Mouse (Mus musculus) small intestine, adult 2 months (tissue): ENCODE measurements around the gene Slx4ip. TPM values are rescaled to one million over a fixed set of nuclear protein-coding genes. Genes with fewer than 3 reads are reported as not detected.

ENCODE experiments used
- H3K27ac ChIP-seq: fragments of 200-500 bp; 2 replicates; pipeline ENCODE4 v1.5.1; 2012; ENCODE audit warnings: low read depth, low read length, control low read depth, inconsistent platforms; ENCODE audit not compliant: insufficient read depth
- H3K27me3 ChIP-seq: fragments of 200-500 bp; 2 replicates; pipeline ENCODE4 v1.6.1; 2012; ENCODE audit warnings: mild to moderate bottlenecking, moderate library complexity, low read length, inconsistent platforms; ENCODE audit not compliant: control insufficient read depth, insufficient read depth
- H3K36me3 ChIP-seq: fragments of 200-500 bp; 2 replicates; pipeline ENCODE4 v1.6.1; 2012; ENCODE audit warnings: mild to moderate bottlenecking, low read length, control low read depth, inconsistent platforms; ENCODE audit not compliant: control insufficient read depth, insufficient read depth
- H3K4me1 ChIP-seq: fragments of 200-500 bp; 2 replicates; pipeline ENCODE4 v1.6.1; 2012; ENCODE audit warnings: low read length, inconsistent platforms, mixed read lengths; ENCODE audit not compliant: control insufficient read depth, insufficient read depth, insufficient read length
- H3K4me3 ChIP-seq: fragments of 200-500 bp; 2 replicates; pipeline ENCODE4 v1.5.1; 2012; ENCODE audit warnings: low read depth, mild to moderate bottlenecking, control low read depth, inconsistent platforms, low read length, moderate library complexity
- CTCF ChIP-seq: fragments of 200-500 bp; IDR thresholded peaks from 2 replicates; pipeline ENCODE4 v1.5.1; 2012; ENCODE audit warnings: low read depth, mild to moderate bottlenecking, control low read depth, inconsistent platforms, low read length, moderate library complexity, mixed read lengths; ENCODE audit not compliant: insufficient replicate concordance, insufficient read length; ENCODE audit errors: extremely low read depth
- POLR2A ChIP-seq: fragments of 200-500 bp; IDR thresholded peaks from 2 replicates; pipeline ENCODE4 v1.6.1; 2012; ENCODE audit warnings: low read depth, mild to moderate bottlenecking, control low read depth, inconsistent platforms, low read length, moderate library complexity
- whole genome bisulfite sequencing: fragments of 180-500 bp; shearing (Covaris S2); methylation state at CpG from one replicate; pipeline ENCODE4 v1.1.7; 2018; 5-methylcytosine and 5-hydroxymethylcytosine counted together
- polyA plus RNA-seq: library from polyadenylated mRNA; depleted of rRNA; stranded (reverse); fragments of >200 nt; gene quantifications from 2 replicates; pipeline ENCODE4 v1.2.3, GENCODE M21; 2012

Gene Slx4ip
- polyA plus RNA-seq, 1 experiment, result 0.32 TPM

DNA sequence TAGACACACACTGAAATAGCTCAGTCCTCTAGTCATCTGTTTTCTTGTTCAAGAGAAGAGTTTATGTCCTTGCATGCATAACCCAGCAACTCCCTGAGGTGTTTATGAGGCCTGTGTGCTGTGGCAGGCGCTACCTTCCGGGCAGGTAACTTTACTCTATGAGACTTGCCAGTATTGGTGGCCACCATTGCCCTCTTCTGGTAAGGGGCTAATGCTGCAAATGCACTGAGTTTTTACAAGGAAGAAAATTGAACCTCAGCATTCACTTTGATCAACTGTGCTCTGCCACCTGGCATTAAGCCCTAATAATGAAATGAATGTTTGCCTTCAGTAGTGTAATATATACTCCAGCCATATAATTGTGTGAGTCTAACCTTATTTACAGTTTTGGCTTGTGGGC lies 92.9 kb downstream of the Slx4ip start:
- Histone ChIP-seq H3K27me3 (no peaks in the 10 kb centered on the region), H3K4me3 (no peak overlapping the region), H3K4me1 (no peaks in the 10 kb centered on the region), H3K27ac (no peak overlapping the region), H3K36me3 (no peaks in the 10 kb centered on the region)
- WGBS, result 94% methylated on average over 2 of the region's 2 CpGs
- no peak for TF ChIP-seq POLR2A
- no peak for TF ChIP-seq CTCF

DNA sequence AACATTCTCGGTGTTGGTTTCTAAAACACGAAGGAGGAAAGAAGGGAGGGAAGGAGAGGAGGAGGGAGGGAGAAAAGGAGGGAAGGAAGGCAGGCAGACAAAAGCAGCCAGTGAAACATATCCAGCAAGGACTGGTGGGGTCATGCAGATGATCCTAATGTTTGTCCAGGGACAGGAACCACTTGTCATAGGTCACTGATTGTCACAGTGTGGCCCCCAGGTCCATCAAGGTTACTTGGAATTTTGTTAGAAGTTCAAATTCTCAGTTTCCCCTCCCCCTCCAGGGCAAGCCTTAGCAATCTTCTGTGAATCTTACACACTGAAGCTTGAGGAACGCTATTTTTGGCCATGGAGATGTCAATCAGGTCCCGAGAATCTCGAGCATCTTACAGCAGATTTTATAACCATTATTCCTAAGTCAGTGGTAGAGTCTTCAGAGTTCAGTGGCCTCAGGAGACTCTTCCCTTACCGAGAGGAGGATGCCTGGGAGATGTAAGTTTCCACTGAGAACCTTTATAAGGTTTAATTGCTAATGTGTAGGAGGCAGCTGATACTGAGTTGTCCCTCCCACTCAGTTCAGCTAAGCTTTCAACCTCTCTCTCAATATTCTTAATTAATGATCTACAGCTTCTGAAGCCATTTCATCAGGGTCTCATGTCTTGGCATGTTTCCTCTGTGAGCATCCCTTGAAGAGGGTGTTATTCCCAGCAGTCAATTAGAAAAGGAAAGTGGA lies 95.1 kb downstream of the Slx4ip start:
- WGBS, result 74% methylated on average over 6 of the region's 6 CpGs
- TF ChIP-seq POLR2A (no peak), CTCF (no peak)

DNA sequence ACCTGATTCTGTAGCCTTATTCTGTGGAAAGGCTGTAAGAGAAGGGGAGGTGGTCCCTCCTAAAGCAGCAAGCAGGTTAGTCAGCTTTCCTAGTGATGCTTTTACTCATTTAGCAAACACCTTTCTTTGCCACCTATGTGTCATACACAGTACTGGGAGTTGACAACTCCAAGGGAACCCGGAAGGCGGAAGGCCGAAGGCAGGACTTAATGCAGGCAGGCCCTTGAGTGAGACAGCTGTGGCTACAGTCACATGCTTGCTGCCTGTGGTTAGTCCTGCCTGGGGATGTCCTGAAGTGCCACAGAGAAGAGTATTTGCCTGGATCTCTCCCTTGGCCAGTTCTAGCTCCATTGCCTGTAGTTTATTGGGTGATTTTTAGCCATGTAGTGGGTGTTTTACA lies 102.1 kb downstream of the Slx4ip start:
- H3K27ac ChIP-seq, result no peak overlapping the region
- TF ChIP-seq POLR2A (no peak), CTCF (no peak)
- no peaks in the 10 kb centered on the region for H3K36me3 ChIP-seq
- no peaks in the 10 kb centered on the region for H3K27me3 ChIP-seq
- WGBS, result 93% methylated on average over 3 of the region's 3 CpGs
- no peaks in the 10 kb centered on the region for H3K4me1 ChIP-seq
- H3K4me3 ChIP-seq, result no peak overlapping the region

More for the DNA sequence above, 95.1 kb downstream of the Slx4ip start:
- H3K36me3 ChIP-seq, result no peaks in the 10 kb centered on the region
- no peak overlapping the region for H3K4me3 ChIP-seq
- no peak overlapping the region for H3K27ac ChIP-seq
- no peaks in the 10 kb centered on the region for H3K27me3 ChIP-seq
- H3K4me1 ChIP-seq, result no peaks in the 10 kb centered on the region

DNA sequence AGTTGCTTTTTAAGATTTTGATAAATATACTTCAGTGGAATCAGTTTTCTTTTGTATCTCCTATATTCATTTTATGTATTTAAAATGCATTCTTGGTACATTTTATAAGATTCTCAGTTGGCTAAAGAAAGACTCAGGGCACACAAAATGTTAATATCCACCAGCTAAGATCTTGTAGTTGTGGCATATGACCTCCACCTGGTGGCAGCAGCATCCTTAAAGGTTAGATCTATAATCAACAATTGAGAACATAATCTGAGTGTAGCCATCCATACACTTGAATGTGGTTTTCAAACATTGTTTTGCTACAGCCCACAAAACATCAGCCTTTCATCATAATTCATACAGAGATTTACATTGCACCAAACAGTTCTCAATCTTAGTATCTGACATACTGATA lies 106.1 kb downstream of the Slx4ip start:
- TF ChIP-seq CTCF, result no peak
- Histone ChIP-seq H3K4me1 (no peaks in the 10 kb centered on the region), H3K36me3 (no peaks in the 10 kb centered on the region), H3K4me3 (no peak overlapping the region), H3K27ac (no peak overlapping the region), H3K27me3 (no peaks in the 10 kb centered on the region)

DNA sequence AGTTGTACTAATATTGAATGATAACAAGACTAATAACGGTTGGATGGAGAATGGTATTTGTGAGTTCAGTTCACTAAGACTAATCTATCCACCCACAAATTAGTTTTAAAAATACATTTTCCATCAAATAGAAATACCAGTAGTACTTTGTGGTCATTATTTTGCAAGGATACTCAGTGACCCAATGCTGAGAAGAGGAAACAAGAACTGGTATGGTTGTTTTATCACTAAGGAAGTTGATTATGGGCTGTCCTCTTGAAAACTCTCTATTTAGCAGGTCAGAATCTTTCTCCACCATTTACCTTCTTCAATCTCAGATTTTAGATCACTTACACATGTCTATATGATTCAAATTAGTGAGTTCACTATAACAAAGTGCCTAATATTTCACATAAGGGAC lies 111.0 kb downstream of the Slx4ip start:
- 100% methylated on average over 1 of the region's 1 CpGs for WGBS
- Histone ChIP-seq H3K27me3 (no peaks in the 10 kb centered on the region), H3K27ac (no peak overlapping the region), H3K4me3 (no peak overlapping the region), H3K4me1 (no peaks in the 10 kb centered on the region), H3K36me3 (no peaks in the 10 kb centered on the region)
- no peak for TF ChIP-seq POLR2A
- no peak for TF ChIP-seq CTCF

DNA sequence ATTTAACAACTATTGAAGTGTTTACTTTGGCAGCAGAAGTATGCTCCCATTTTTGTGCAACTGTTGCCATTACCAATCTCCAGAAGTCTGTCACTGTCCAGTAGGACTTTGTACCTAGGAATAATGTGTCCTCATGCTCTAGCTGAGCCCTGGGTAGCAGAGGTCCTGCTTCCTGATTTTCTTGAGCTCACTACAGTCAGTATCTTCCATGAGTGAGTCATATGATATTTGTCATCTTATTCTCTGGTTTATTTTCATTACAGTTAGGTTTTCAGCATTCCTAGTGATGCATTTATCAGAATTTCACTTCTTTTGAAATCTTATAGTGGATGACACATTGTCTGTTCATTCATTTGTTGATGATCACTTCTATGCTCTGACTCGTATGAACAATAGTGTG lies 115.6 kb downstream of the Slx4ip start:
- no peak overlapping the region for H3K27ac ChIP-seq
- WGBS, result 62% methylated on average over 1 of the region's 1 CpGs
- no peak overlapping the region for H3K4me3 ChIP-seq
- no peaks in the 10 kb centered on the region for H3K4me1 ChIP-seq
- H3K36me3 ChIP-seq, result no peaks in the 10 kb centered on the region
- no peaks in the 10 kb centered on the region for H3K27me3 ChIP-seq
- no peak for TF ChIP-seq POLR2A
- no peak for TF ChIP-seq CTCF

DNA sequence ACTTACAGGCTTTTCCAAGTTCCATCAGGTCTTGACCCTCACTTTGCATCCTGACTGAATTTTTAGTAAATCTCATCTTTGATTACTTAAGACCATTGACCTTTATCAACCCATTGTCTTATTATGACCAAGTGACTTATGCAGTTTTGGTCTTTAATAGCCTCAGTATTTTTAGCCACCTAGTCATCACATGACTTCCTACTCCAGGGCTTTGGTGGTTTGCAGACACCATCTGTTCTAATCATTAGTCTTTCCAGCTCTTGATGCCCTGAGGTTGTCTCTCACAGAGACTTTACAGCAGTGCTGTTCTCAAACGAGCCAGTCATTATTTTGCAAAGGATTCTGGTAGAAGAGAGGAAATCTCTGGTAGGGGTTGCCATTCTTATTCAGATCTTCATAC lies 121.0 kb downstream of the Slx4ip start:
- no peaks in the 10 kb centered on the region for H3K27me3 ChIP-seq
- H3K36me3 ChIP-seq, result no peaks in the 10 kb centered on the region
- H3K27ac ChIP-seq, result no peak overlapping the region
- no peaks in the 10 kb centered on the region for H3K4me1 ChIP-seq
- no peak overlapping the region for H3K4me3 ChIP-seq
- TF ChIP-seq POLR2A, result no peak
- TF ChIP-seq CTCF, result no peak
- WGBS, result 68% methylated on average over 1 of the region's 1 CpGs

DNA sequence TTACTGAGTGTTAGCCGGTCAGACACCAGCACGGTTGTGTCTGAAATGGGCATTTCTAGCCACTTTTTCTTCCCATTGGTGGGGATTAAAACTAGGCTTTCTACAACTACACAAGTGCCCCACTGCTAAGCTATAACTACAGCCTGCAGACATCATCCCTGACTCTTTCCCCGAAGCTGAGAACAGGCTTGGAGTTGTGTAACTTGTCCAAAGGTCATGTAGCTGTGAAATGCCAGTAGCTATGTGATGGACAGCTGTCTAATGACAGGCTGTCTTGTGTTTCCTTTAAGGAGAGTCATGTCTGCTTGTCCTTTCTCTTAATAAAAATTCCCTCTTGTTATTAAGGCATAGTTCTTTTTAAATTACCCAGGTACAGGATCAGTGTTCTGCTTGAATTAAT lies 122.1 kb downstream of the Slx4ip start:
- Histone ChIP-seq H3K36me3 (no peaks in the 10 kb centered on the region), H3K27me3 (no peaks in the 10 kb centered on the region), H3K4me1 (no peaks in the 10 kb centered on the region)

More for the DNA sequence above, 122.1 kb downstream of the Slx4ip start:
- Histone ChIP-seq H3K27ac (no peak overlapping the region), H3K4me3 (no peak overlapping the region)
- 62% methylated on average over 3 of the region's 3 CpGs for WGBS
- TF ChIP-seq POLR2A (no peak), CTCF (no peak)
